Mouse (Mus musculus) limb, embryonic 15.5 days (tissue): Measurements from ENCODE around the gene Fam136a. TPM values are rescaled to one million over a fixed set of nuclear protein-coding genes. Genes with fewer than 3 reads are reported as not detected.

ENCODE experiments used
- ATAC-seq: fragments of 200-750 bp; cut with Nextera tagmentation; 2 replicates; pipeline ENCODE4 v1.8.0; 2017; ENCODE audit warnings: low read depth, moderate TSS enrichment; ENCODE audit not compliant: insufficient number of reproducible peaks, low FRiP score, low TSS enrichment
- H3K27ac ChIP-seq: fragments of 300-500 bp; sonication (generic); 2 replicates; pipeline ENCODE4 v1.5.1; 2015; ENCODE audit warnings: moderate library complexity, mild to moderate bottlenecking, inconsistent platforms
- H3K27me3 ChIP-seq: fragments of 300-500 bp; sonication (generic); 2 replicates; pipeline ENCODE4 v1.6.1; 2015; ENCODE audit warnings: inconsistent platforms
- H3K36me3 ChIP-seq: fragments of 300-500 bp; sonication (generic); 2 replicates; pipeline ENCODE4 v1.6.1; 2015; ENCODE audit warnings: inconsistent platforms
- H3K4me1 ChIP-seq: fragments of 300-500 bp; sonication (generic); 2 replicates; pipeline ENCODE4 v1.6.1; 2015; ENCODE audit warnings: inconsistent platforms
- H3K4me2 ChIP-seq: fragments of 300-500 bp; sonication (generic); 2 replicates; pipeline ENCODE4 v1.6.1; 2015; ENCODE audit warnings: mild to moderate bottlenecking, inconsistent platforms
- H3K4me3 ChIP-seq: fragments of 300-500 bp; sonication (generic); 2 replicates; pipeline ENCODE4 v1.5.1; 2015; ENCODE audit warnings: mild to moderate bottlenecking, inconsistent platforms
- H3K9ac ChIP-seq: fragments of 300-500 bp; sonication (generic); 2 replicates; pipeline ENCODE4 v1.6.1; 2015; ENCODE audit warnings: inconsistent platforms
- H3K9me3 ChIP-seq: fragments of 300-500 bp; sonication (generic); 2 replicates; pipeline ENCODE4 v1.6.1; 2016; ENCODE audit warnings: inconsistent platforms
- WGBS: fragments of 180-500 bp; shearing (Covaris S2); methylation state at CpG from one replicate; pipeline ENCODE4 v1.1.7; 2015; 5-methylcytosine and 5-hydroxymethylcytosine counted together
- polyA plus RNA-seq: library from polyadenylated mRNA; unstranded; fragments of >200 nt; fragmentation: Nextera tagmentation; extraction: Ambion mirVana; gene quantifications from 2 replicates; pipeline ENCODE4 v1.2.1, GENCODE M21; 2015

Gene Fam136a
- polyA plus RNA-seq, 1 experiment from 2014 or later, result 110 TPM

GRCm38 (mm10) chr6:86402681-86403607 is 37.5 kb downstream of the Fam136a start:
- peak overlapping the region; percentile 61 for H3K27ac ChIP-seq

GRCm38 (mm10) chr6:86403728-86404099 is 38.3 kb downstream of the Fam136a start:
- H3K4me3 ChIP-seq, result peak overlapping the region; percentile 76
- no peaks in the 10 kb centered on the region for H3K9me3 ChIP-seq
- ATAC-seq, result peak; percentile 68; the same call in 1 of the 2 replicates
- H3K4me1 ChIP-seq, result peaks cover 8% of the 10 kb centered on the region; the same call in 1 of the 2 replicates
- peaks cover 6% of the 10 kb centered on the region; the same call in 1 of the 2 replicates for H3K36me3 ChIP-seq
- no peaks in the 10 kb centered on the region for H3K27me3 ChIP-seq
- under 1% methylated on average over 15 of the region's 15 CpGs for WGBS
- peak overlapping the region; percentile 95; the same call in 1 of the 2 replicates for H3K9ac ChIP-seq
- H3K4me2 ChIP-seq, result peak overlapping the region; percentile 45
- H3K27ac ChIP-seq, result peak overlapping the region; percentile 99

More at GRCm38 (mm10) chr6:86402681-86403607, 37.5 kb downstream of the Fam136a start:
- no peaks in the 10 kb centered on the region for H3K9me3 ChIP-seq
- H3K4me3 ChIP-seq, result peak overlapping the region; percentile 76
- peaks cover 8% of the 10 kb centered on the region; the same call in 1 of the 2 replicates for H3K4me1 ChIP-seq
- no peaks in the 10 kb centered on the region for H3K27me3 ChIP-seq
- no peak for ATAC-seq
- peaks cover 6% of the 10 kb centered on the region; the same call in 1 of the 2 replicates for H3K36me3 ChIP-seq
- H3K4me2 ChIP-seq, result peak overlapping the region; percentile 45
- no peak overlapping the region for H3K9ac ChIP-seq
- WGBS, result 33% methylated on average over 12 of the region's 12 CpGs

GRCm38 (mm10) chr6:86404100-86404861 is 38.8 kb downstream of the Fam136a start, which contains the start of gene Tia1:
Gene Tia1 (plus strand): TSS chr6:86404219.
- H3K9ac ChIP-seq, result peak within 1 kb of the TSS; percentile 95
- H3K4me2 ChIP-seq, result peak within 1 kb of the TSS; percentile 45
- H3K9me3 ChIP-seq, result no peaks in the 10 kb centered on the region
- peak within 1 kb of the TSS; percentile 99 for H3K27ac ChIP-seq
- under 1% methylated on average over 59 of the region's 62 CpGs for WGBS
- peaks cover 8% of the 10 kb centered on the region; the same call in 1 of the 2 replicates for H3K4me1 ChIP-seq
- ATAC-seq, result peak; percentile 95
- H3K27me3 ChIP-seq, result no peaks in the 10 kb centered on the region
- H3K4me3 ChIP-seq, result peak within 1 kb of the TSS; percentile 76
- H3K36me3 ChIP-seq, result peaks cover 6% of the 10 kb centered on the region; the same call in 1 of the 2 replicates

GRCm38 (mm10) chr6:86404996-86405395 is 39.5 kb downstream of the Fam136a start:
- Histone ChIP-seq H3K4me3 (peak overlapping the region; percentile 76), H3K9me3 (no peaks in the 10 kb centered on the region), H3K27me3 (no peaks in the 10 kb centered on the region), H3K27ac (peak overlapping the region; percentile 99), H3K4me2 (peak overlapping the region; percentile 45), H3K4me1 (peaks cover 8% of the 10 kb centered on the region; the same call in 1 of the 2 replicates), H3K9ac (peak overlapping the region; percentile 95), H3K36me3 (peaks cover 6% of the 10 kb centered on the region; the same call in 1 of the 2 replicates)
- WGBS, result 0% methylated on average over 11 of the region's 11 CpGs
- no peak for ATAC-seq

- peaks cover 8% of the 10 kb centered on the region; the same call in 1 of the 2 replicates for H3K4me1 ChIP-seq
- no peak overlapping the region for H3K9ac ChIP-seq
- H3K4me2 ChIP-seq, result no peak overlapping the region
- H3K27ac ChIP-seq, result no peak overlapping the region
- no peaks in the 10 kb centered on the region for H3K27me3 ChIP-seq
- no peak overlapping the region for H3K4me3 ChIP-seq
- ATAC-seq, result no peak
- peaks cover 6% of the 10 kb centered on the region; the same call in 1 of the 2 replicates for H3K36me3 ChIP-seq
- no peaks in the 10 kb centered on the region for H3K9me3 ChIP-seq
These were observed 40.9 kb downstream of the Fam136a start for GRCm38 (mm10) chr6:86406306-86406705.

- no peak overlapping the region for H3K27ac ChIP-seq
- peaks cover 66% of the 10 kb centered on the region for H3K36me3 ChIP-seq
- ATAC-seq, result no peak
- no peaks in the 10 kb centered on the region for H3K9me3 ChIP-seq
- 88% methylated on average over 6 of the region's 6 CpGs for WGBS
- H3K4me2 ChIP-seq, result no peak overlapping the region
- no peaks in the 10 kb centered on the region for H3K27me3 ChIP-seq
- no peaks in the 10 kb centered on the region for H3K4me1 ChIP-seq
- no peak overlapping the region for H3K9ac ChIP-seq
- H3K4me3 ChIP-seq, result no peak overlapping the region
These were observed 53.3 kb downstream of the Fam136a start for GRCm38 (mm10) chr6:86418711-86419110.

GRCm38 (mm10) chr6:86419239-86419638 is 53.8 kb downstream of the Fam136a start:
- WGBS, result 88% methylated on average over 3 of the region's 3 CpGs
- Histone ChIP-seq H3K9ac (no peak overlapping the region), H3K4me3 (no peak overlapping the region), H3K9me3 (no peaks in the 10 kb centered on the region), H3K4me2 (no peak overlapping the region), H3K4me1 (no peaks in the 10 kb centered on the region), H3K27ac (no peak overlapping the region), H3K27me3 (no peaks in the 10 kb centered on the region), H3K36me3 (peaks cover 65% of the 10 kb centered on the region)
- no peak for ATAC-seq

Other genes with a start within 250 kb of the Fam136a start
- 6.9 and 7.8 TPM in 2 replicates for gene Tgfa, start 170.4 kb upstream of the Fam136a start, polyA plus RNA-seq
- gene Snrpg, start 5.7 kb downstream of the Fam136a start, polyA plus RNA-seq, result 385 and 490 TPM in 2 replicates
- gene Pcyox1, start 31.5 kb downstream of the Fam136a start, polyA plus RNA-seq, result 118 and 121 TPM in 2 replicates
- 162 and 165 TPM in 2 replicates for gene Tia1, start 38.6 kb downstream of the Fam136a start, polyA plus RNA-seq
- 0.42 TPM in 1 of 2 replicates, not detected in the other for gene Gm44790, start 61.0 kb downstream of the Fam136a start, polyA plus RNA-seq
- 22.9 and 24.5 TPM in 2 replicates for gene C87436, start 72.7 kb downstream of the Fam136a start, polyA plus RNA-seq
- 456 and 462 TPM in 2 replicates for gene Pcbp1, start 160.7 kb downstream of the Fam136a start, polyA plus RNA-seq